Mouse (Mus musculus) large intestine, adult 2 months (tissue): ENCODE measurements around the gene Slit1. TPM values are rescaled to one million over a fixed set of nuclear protein-coding genes. Genes with fewer than 3 reads are reported as not detected.

Experiments
- DNase-seq: peaks from one replicate; pipeline ENCODE4 v3.0.0-alpha.2; 2012; ENCODE audit warnings: low read depth, low spot score
- WGBS: fragments of 180-500 bp; shearing (Covaris S2); methylation state at CpG from one replicate; pipeline ENCODE4 v1.1.7; 2018; 5-methylcytosine and 5-hydroxymethylcytosine counted together
- polyA plus RNA-seq: library from polyadenylated mRNA; depleted of rRNA; stranded (reverse); fragments of >200 nt; gene quantifications from 2 replicates; pipeline ENCODE4 v1.2.3, GENCODE M21; 2012; rRNA removed

The Slit1 gene
- polyA plus RNA-seq, result 0.30 and 0.44 TPM in 2 replicates

DNA sequence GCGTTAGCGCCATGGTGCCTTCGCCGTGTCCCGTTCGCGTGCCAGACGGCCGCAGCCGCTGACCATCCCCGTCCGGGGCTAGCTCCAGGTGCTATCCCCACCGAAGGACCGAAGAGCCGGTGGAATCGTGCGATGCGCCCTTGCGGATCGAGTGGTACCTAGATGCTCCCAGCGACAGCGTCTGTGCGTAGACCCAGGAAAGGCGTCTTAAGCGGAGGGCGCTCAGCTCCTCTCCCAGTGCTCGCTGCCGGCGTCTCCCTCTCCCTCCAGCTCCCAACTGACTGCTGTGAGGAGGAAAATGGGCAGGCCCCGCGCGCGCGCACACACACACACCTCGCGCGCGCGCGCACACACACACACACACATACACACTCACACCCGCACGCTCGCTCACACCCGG, at the start of gene Slit1:
Gene Slit1 (minus strand): TSS at position 270 of the 400 bp plus-strand sequence.
- no peak for DNase-seq
- WGBS, result 2% methylated on average over 43 of the region's 44 CpGs

DNA sequence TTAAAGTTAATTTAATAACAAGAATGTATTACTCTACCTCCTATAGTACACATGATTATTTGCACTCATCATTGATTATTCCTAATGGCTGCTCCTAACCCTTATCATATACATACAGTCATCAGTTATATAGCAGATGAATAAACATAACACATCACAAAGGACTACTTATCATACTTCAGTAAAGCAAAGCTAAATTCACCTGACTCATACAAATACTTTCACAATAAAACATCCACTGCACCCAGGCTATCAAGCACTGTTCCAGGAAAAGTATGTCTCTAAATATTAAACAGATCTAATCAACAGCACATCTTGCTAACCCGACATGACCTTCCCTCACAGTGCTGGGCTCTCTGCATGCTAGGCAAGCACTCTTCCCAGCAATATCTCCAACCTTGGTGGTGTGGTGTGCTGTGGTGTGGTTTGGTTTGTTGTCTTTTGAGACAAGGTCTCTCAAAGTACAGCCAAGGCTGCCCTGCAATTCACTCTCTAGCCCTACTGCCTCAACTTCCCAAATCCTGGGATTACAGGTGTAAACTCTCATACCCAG, 49.5 kb upstream of the Slit1 start:
- WGBS, result 25% methylated on average over 1 of the region's 1 CpGs
- DNase-seq, result no peak

DNA sequence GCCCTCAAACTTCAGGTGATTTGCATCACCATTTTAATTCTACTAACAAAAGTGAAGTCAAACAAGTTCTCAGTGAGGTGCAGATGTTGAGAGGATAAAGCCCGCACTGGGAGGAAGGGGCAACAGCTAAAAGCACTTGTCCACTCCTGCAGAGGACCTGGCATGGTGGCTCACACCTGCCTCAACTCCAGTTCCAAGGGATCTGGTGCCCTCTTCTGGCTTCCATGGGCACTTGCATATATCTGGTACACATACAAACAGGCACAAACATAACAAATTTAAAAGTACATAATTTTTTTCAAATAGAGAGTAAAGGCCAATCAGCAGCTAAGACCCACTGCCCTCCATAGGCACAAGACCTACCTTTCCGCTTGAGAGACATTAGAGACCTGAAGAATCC, 47.9 kb upstream of the Slit1 start:
- WGBS, result 100% methylated on average over 2 of the region's 2 CpGs
- DNase-seq, result no peak

DNA sequence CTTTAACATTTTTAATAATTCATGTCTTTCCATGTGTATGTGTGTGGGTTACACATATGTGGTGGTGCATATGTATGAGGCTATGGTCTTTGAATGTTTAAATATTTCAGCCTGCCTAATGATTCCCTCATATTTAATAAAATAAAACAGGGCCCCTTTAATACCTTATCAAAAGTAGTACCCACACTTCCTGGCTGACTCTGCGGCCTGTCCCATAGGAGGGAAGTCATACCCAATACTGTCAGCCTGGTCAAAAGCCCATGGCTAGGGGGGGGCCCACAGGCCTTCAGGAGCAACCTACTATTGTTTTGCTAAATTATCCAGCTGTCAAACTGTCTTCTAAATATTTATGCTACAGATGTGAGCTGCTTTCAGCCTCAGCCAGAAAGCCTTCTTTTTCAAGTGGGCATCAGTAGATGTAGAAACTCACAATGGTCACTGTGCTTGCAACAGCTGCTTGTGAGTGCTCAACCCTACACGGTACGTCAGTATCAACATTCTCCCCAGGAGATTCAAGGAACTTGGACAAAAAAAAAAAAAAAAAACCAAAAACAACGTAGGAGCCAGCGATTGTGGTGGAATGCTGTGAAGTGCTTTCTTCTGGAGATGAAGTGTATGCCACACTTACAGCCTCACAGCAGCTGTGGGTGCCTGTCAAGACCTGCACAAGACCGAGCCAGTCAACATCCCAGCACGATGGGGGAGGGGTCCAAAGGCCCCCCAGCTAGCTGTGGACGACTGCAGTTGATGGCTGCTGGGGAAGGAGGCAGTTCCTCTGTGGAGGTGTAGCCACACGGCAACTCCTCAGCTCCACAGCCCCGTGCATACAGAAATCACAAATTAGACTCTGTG, 45.9 kb upstream of the Slit1 start:
- no peak for DNase-seq
- 58% methylated on average over 10 of the region's 10 CpGs for WGBS

DNA sequence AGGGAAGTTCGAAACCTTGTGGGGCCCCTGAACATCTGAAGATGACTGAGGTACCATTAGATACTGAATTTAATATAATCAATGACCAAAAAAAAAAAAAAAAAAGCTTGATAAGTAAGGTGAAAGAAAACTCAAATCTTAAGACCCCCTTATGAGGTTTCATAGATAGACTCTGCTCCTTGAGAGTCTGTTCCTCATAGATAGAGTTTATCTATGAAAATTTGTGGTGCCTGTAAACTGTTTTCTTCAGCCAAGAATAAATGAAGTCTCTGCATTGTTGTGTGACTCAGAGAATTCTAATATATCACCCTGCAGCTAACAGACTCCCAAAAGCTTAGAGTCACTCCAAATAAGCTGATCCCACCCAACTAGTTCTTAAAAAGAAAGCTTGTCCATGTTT, 43.4 kb upstream of the Slit1 start:
- 93% methylated on average over 1 of the region's 1 CpGs for WGBS

DNA sequence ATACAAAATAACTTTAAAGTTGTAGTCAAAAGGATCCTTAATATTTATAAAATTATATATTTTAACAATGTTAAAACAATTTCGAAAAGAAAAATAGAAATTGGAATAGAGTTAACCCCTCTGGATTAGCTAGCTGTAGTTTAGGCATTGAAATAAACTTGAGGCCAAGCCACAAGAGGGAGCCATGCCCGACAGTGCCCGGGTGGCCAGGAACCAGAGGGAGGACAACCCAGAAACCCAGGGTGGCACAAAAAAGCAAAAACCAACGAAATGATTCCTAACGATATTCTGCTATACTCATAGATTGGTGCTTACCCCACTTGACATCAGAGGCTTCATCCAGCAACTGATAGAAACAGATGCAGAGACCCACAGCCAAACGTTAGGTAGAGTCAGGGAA, 34.0 kb upstream of the Slit1 start:
- no peak for DNase-seq
- 78% methylated on average over 6 of the region's 6 CpGs for WGBS

More for the DNA sequence above, 43.4 kb upstream of the Slit1 start:
- no peak for DNase-seq

DNA sequence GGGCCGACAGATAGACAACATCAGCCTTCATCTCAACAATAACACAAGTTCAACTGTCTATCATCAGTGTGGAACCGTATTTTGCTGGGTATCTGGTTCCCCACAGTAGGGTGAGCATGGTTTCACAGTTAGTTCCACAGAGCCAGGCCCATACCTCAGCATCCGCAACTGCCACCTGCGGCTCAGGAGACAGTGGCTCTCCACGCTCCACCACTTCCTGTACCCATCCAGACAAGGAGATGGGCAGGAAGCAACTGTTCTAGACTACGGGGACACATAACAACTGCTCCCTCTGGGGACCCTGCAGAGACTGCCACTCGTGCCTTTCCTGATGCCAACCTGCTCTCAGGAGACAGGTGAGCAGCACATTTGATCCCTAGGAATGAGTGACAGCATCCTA, 25.2 kb upstream of the Slit1 start:
- WGBS, result 87% methylated on average over 7 of the region's 7 CpGs
- no peak for DNase-seq

DNA sequence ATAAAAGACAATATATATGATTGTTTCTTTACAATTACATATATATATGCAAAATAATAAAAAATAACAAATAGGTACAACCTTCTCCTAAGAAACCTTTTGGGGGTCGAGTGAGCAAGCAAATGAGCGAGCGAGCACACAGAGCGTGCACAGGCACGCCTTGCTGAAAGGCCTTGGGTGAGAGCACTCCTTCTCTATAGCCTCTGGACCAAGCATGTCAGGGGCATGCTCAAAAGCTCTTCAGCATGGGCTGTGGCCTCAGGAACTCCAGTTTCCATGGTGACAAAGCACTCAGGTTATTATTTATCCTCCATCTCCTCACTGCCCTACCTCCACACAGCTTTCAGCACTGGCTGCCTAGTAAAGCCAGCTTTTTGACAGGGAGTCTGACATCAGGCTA, 23.2 kb upstream of the Slit1 start:
- no peak for DNase-seq
- WGBS, result 90% methylated on average over 5 of the region's 5 CpGs

DNA sequence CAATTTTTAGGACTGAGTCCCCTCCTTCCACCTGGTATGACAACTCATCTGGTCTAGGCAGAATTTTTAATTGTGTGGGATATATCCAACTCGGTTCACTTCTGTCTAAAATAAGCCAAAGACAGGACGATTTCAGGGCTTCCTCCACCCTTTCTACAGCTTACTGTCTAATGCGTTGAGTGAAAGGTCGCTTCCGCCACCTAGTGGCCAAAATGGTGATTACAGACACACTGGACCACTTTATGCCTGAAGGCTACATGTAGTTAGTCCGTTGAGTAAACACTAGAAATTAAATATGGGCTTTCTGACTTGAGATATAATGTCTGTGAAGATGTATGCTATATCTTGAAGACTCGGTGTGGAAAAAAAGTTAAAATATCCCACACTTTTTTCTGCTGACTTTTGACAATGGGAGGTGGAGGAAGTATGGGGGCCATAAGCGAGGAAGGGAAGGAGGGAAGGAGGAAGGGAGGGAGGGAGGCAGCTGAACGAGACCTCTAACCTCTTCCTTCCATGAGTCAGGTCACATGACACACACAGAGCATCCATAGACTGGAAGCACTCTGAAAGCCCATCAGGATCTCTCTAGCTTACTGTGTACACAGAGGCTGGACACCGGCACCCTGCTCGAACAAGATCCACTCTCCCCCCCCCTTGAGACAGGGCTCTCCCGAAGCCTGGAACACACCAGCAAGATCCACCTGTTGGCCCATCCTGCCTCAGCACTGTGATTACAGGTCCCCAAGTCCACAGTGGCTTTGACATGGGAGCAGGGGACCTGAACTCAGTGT, 20.6 kb upstream of the Slit1 start:
- 22% methylated on average over 12 of the region's 12 CpGs for WGBS
- DNase-seq, result peak; percentile 55

DNA sequence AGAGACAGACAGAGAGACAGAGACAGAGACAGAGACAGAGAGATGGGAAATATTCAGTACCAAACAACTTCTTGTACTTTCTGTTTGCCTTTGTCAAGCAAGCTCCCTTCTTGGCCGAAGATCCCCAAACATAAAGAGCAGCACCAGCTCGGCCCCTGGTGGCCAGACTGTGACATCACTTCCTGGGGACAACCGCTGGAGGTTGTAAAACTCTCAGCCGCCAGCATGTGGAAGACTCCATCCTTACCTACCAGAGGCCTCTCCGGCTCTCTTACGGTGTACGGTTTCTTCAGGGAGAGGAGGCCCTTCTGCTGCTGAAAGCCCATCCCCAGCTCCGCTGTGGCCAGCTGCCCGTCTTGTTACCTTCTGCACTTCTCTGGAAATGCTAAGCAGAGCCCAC, 18.1 kb upstream of the Slit1 start:
- no peak for DNase-seq
- 49% methylated on average over 9 of the region's 9 CpGs for WGBS

DNA sequence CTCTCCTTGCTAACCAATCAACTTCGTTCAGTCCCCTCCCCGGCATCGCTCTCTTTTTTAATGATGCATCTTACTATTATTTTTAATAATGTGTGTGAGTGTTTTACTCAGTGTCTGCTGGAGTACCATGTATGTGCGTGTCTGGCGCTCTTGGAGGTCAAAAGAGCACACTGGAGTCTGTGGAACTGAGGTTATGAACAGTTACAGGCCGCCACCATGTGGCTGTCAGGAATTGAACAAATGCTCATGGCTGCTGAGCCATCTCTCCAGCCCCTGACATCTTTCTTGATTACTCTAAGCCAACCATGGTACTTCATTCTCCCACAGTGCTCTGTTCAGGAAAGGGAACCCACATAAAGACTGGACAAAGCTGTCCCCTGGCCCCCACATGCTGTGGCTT, 16.3 kb upstream of the Slit1 start:
- WGBS, result 83% methylated on average over 6 of the region's 6 CpGs
- no peak for DNase-seq

DNA sequence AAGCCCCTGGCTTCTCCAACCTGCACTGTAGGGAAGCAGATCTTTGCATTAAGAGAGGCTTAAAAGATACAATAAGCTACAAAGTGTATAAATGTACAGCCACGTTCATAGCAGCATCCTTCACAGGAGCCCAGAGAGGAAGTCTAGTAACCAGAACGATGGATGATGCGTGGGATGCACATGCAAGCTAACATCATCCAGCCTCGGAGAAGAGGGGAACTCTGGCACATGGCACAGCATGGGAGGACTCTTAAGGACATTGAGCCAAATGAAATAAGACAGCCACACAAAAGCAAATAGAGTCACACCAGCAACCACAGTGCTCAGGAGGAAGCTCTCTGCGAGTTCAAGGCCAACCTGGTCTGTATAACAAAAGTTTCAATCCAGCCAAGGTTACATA, 15.8 kb upstream of the Slit1 start:
- WGBS, result 83% methylated on average over 5 of the region's 5 CpGs
- DNase-seq, result no peak

DNA sequence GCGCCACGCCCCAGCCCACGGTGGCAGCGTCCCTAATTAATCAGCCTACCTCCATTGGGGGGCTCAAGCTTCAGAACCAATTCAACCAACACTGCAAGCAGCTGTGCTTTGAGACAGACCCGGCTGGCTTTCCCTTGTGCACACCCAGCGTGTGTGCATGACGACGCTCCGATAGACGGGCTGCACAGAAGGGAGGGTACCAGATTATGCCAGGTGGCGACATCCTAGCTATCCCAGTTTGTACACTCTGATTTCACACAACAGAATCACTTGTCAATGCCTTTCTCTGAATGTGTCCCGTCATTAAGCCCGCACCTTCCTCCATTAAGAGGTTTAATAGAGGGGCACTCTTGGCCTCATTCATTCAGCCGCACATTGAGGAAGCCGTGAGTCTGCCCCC, 11.3 kb upstream of the Slit1 start:
- DNase-seq, result no peak
- WGBS, result 78% methylated on average over 15 of the region's 15 CpGs

DNA sequence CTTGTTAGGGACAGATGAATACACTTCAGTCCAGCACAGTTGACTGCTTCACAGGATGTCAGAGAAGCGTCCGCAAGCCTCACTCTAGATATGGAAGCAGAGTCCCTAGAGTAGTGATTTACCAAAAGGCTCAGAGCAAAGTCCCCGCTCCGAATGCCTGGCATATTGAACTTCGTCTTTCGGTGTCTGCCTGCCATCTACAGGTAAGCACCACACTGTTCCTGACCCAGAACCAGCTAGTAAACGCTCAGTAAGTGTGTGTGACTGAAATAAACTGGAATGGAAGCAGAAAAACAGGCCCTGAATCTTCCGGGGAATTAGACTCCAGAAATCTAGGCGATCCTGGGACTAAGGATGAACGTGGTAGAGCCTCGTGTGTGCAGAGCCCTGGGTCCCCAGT, 8.4 kb upstream of the Slit1 start:
- DNase-seq, result no peak
- WGBS, result 79% methylated on average over 11 of the region's 11 CpGs

DNA sequence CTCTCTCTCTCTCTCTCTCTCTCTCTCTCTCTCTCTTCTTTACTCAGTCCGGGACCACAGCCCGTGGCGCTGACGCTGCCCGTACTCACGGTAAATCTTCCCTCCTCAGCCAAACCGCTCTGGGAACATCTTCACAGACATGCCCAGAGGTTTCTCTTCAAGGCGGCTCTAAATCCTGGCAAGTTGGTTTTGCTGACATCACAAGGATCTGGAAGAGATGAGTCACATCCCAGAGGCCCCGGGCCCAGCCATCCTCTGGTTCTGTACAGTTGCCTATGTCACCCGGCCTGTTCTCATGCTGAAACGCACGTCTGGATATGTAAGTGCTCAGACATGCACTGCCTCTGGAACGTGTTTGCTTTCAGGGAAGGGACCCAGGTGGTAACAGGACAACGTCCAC, 4.0 kb upstream of the Slit1 start:
- 84% methylated on average over 14 of the region's 14 CpGs for WGBS
- no peak for DNase-seq

DNA sequence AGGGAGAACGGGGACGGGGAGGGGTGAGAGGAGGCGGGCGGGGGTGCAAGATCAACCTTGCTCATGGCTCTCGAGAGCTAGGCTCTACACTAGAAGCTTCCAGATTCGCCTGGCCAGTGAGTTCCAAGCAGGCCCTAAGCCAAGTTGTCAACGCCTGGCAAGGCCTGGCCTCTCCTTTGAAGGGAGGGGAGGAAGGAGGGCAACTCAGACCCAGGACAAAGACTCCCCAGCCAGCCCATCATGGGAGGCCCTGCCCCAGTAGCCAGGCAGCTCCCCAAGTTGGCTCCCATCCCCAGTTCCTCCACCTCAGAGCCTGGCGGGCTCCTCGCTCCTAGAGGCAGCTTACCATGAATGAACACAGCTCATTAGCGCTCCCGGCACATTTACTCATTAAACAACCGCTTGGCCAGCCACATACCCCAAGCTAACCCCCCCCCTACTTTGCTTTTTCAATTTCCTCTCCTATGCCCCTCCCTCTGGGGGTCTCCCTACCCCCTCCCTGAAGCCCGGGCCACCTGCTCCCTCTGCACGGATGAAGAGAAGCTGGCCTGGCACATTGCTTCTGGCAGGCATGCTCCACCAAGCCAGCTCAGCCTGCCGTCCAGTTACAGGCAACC, 2.6 kb upstream of the Slit1 start:
- 47% methylated on average over 15 of the region's 15 CpGs for WGBS
- no peak for DNase-seq

DNA sequence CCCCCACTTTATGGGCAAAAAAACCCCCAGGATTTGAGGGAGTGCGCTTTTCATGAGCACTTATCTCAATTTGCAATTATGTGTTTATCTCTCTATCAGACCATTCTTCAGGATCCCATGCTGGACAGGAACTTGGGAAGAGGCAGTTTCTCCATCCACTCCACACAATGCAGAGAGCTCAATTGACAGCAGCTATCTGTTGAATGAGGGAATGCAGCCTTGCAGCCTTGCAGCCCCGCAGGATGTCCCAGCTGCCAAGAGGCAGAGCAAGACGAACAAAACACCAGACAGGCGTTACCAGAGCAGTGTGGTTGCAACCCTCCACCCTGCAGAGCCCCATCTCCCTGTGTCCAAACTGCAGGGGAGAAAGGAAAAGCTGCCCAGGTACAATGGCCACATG, 4.6 kb downstream of the Slit1 start:
- 25% methylated on average over 4 of the region's 4 CpGs for WGBS
- no peak for DNase-seq

DNA sequence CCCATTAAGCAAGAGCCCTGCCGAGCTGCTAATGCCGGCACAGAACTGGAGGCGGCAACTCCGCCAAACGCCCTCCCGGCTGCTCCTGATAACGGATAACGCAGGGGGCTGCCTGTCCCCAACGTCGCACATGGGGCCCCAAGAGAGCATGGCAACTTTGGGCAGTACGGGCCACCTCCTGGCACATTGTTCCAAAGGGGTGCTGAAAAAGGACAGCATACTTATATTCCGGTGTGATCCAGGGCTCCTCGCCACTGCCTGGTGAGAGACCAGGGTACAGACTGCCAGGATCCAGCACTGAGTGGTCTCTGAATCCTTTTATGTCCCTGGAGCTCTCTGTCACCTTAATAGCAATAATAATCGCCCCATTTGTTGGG, 5.0 kb downstream of the Slit1 start:
- DNase-seq, result no peak
- 16% methylated on average over 14 of the region's 14 CpGs for WGBS

DNA sequence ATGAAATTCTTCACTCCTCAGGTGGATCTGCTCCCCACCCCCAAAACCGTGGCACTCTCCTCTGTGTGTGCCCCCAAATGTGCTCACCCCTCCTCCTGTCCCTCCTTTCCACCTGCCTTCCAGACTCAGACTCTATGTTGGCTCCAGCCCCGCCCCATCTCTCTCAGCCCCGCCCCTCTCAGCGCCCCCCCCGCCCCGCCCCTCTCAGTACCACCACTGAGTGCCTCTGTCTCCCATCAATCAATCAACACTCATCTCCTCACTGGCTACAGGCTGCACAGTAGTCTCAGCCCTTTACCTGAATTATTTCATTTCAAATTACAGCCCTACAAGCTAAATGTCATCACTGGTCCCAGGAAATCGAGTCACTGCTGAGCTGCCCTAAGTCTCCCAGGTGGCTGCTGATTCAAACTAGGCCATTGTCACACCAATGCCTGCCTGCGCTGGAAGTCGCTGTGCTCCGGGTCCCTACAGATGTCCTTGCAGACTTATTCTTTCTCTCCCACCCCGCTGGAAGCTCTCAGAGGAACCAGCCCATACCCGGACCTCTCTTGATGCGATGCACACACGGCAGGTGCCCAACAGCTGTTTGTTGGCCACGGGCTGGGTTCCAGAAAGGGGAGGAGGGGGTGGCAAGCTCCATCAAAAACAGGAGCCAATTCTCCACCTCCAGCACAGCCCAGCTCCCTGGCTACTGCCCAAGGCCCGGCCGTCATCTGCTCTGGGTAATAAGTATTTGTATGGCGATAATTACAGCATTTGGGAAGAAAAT, 5.6 kb downstream of the Slit1 start:
- no peak for DNase-seq
- 4% methylated on average over 18 of the region's 18 CpGs for WGBS

DNA sequence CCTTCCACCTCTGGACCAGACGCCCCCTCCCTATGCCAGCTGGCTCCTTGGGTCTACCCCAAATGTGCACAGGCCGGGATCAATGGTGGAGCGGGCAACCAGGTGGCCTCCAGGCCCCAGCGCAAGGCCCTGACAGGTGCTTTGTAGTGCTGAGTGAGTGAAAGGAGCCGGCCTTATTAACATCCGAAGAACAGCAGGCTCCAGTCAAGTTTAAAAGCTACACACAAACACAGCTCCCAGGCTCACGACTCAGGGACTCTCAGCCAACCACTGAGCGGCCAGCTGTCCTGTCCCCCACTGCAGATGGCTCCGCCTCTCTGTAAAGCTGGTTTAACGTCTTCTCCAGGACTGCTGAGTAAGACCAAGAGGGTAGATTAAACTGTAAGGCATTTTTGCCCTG, 8.8 kb downstream of the Slit1 start:
- WGBS, result 20% methylated on average over 10 of the region's 10 CpGs
- DNase-seq, result no peak
